Mouse (Mus musculus): ENCODE measurements around the gene Gpr143. TPM values are rescaled to one million over a fixed set of nuclear protein-coding genes. Genes with fewer than 3 reads are reported as not detected.
"Not testable (repeated sequence)": the region's sequence is repeated elsewhere in the genome, so short reads cannot be mapped to it uniquely, and the experiment has no call there.

Gene Gpr143
- polyA plus RNA-seq, 1 experiment from 2014 or later = 0.22 TPM

- peak overlapping the region; percentile 54 for H3K9ac ChIP-seq (replicated peaks)
- 14% methylated on average over 38 of the region's 48 CpGs for WGBS
- H3K27me3 ChIP-seq = peaks cover 42% of the 10 kb centered on the region
- peak overlapping the region; percentile 59 for H3K4me3 ChIP-seq
- no peaks in the 10 kb centered on the region for H3K4me1 ChIP-seq
- no peaks in the 10 kb centered on the region for H3K36me3 ChIP-seq
- ATAC-seq (ENCODE audit: low FRiP score, low read depth) = peak; percentile 94
- H3K27ac ChIP-seq (replicated peaks) = no peak overlapping the region
- H3K4me2 ChIP-seq (replicated peaks) = peak overlapping the region; percentile 62
- no peaks in the 10 kb centered on the region for H3K9me3 ChIP-seq
Observed at GRCm38 (mm10) chrX:152769600-152770157, 12.0 kb upstream of the Gpr143 start.

- Histone ChIP-seq H3K27me3 (peaks cover 19% of the 10 kb centered on the region; the same call in 1 of the 2 replicates), H3K4me3 (no peak overlapping the region), H3K9ac (replicated peaks) (no peak overlapping the region), H3K27ac (replicated peaks) (no peak overlapping the region), H3K36me3 (no peaks in the 10 kb centered on the region), H3K9me3 (no peaks in the 10 kb centered on the region), H3K4me1 (no peaks in the 10 kb centered on the region), H3K4me2 (replicated peaks) (no peak overlapping the region)
- ATAC-seq (ENCODE audit: low FRiP score, low read depth) = no peak
- WGBS = 80% methylated on average over 1 of the region's 1 CpGs
Observed at GRCm38 (mm10) chrX:152788129-152788528, 6.4 kb downstream of the Gpr143 start.

- WGBS = 80% methylated on average over 2 of the region's 2 CpGs
- H3K4me1 ChIP-seq = no peaks in the 10 kb centered on the region
- no peak overlapping the region for H3K4me2 ChIP-seq (replicated peaks)
- H3K9ac ChIP-seq (replicated peaks) = no peak overlapping the region
- peaks cover 18% of the 10 kb centered on the region; the same call in 1 of the 2 replicates for H3K27me3 ChIP-seq
- H3K4me3 ChIP-seq = no peak overlapping the region
- H3K27ac ChIP-seq (replicated peaks) = no peak overlapping the region
- no peaks in the 10 kb centered on the region for H3K9me3 ChIP-seq
- ATAC-seq (ENCODE audit: low FRiP score, low read depth) = no peak
- no peaks in the 10 kb centered on the region for H3K36me3 ChIP-seq
Observed at GRCm38 (mm10) chrX:152788611-152789010, 6.9 kb downstream of the Gpr143 start.

GRCm38 (mm10) chrX:152805317-152805716, 23.6 kb downstream of the Gpr143 start:
- no peak overlapping the region for H3K4me3 ChIP-seq
- ATAC-seq (ENCODE audit: low FRiP score, low read depth) = no peak
- H3K36me3 ChIP-seq = no peaks in the 10 kb centered on the region
- no peak overlapping the region for H3K9ac ChIP-seq (replicated peaks)
- no peaks in the 10 kb centered on the region for H3K9me3 ChIP-seq
- no peaks in the 10 kb centered on the region for H3K4me1 ChIP-seq
- peaks cover 17% of the 10 kb centered on the region for H3K27me3 ChIP-seq
- no peak overlapping the region for H3K4me2 ChIP-seq (replicated peaks)
- no peak overlapping the region for H3K27ac ChIP-seq (replicated peaks)

GRCm38 (mm10) chrX:152813339-152813738, 31.6 kb downstream of the Gpr143 start:
- ATAC-seq (ENCODE audit: low FRiP score, low read depth) = no peak
- Histone ChIP-seq H3K9ac (replicated peaks) (no peak overlapping the region), H3K4me2 (replicated peaks) (no peak overlapping the region), H3K27me3 (peaks cover 5% of the 10 kb centered on the region; the same call in 1 of the 2 replicates), H3K9me3 (no peaks in the 10 kb centered on the region), H3K36me3 (no peaks in the 10 kb centered on the region), H3K4me3 (no peak overlapping the region), H3K27ac (replicated peaks) (no peak overlapping the region), H3K4me1 (no peaks in the 10 kb centered on the region)
- WGBS = 77% methylated on average over 3 of the region's 3 CpGs

GRCm38 (mm10) chrX:152818996-152819395, 37.3 kb downstream of the Gpr143 start:
- Histone ChIP-seq H3K4me3 (no peak overlapping the region), H3K4me2 (replicated peaks) (no peak overlapping the region), H3K27me3 (peaks cover 10% of the 10 kb centered on the region; the same call in 1 of the 2 replicates), H3K9me3 (no peaks in the 10 kb centered on the region), H3K4me1 (no peaks in the 10 kb centered on the region), H3K36me3 (no peaks in the 10 kb centered on the region), H3K27ac (replicated peaks) (no peak overlapping the region), H3K9ac (replicated peaks) (no peak overlapping the region)
- ATAC-seq (ENCODE audit: low FRiP score, low read depth) = no peak

GRCm38 (mm10) chrX:152831003-152831550, 49.4 kb downstream of the Gpr143 start:
- not testable (repeated sequence) for H3K27me3 ChIP-seq; H3K9me3 ChIP-seq; ATAC-seq (ENCODE audit: low FRiP score, low read depth); H3K27ac ChIP-seq (replicated peaks); H3K9ac ChIP-seq (replicated peaks); H3K4me1 ChIP-seq; H3K4me3 ChIP-seq; H3K4me2 ChIP-seq (replicated peaks); H3K36me3 ChIP-seq
- WGBS = no CpG with 5 or more reads among the region's 1 CpGs

GRCm38 (mm10) chrX:152834940-152835339, 53.2 kb downstream of the Gpr143 start:
- H3K4me2 ChIP-seq (replicated peaks); H3K36me3 ChIP-seq; H3K9ac ChIP-seq (replicated peaks); ATAC-seq (ENCODE audit: low FRiP score, low read depth); H3K9me3 ChIP-seq; H3K4me1 ChIP-seq; H3K27me3 ChIP-seq; H3K27ac ChIP-seq (replicated peaks); H3K4me3 ChIP-seq: not testable (repeated sequence)
- WGBS = 25% methylated on average over 5 of the region's 5 CpGs

GRCm38 (mm10) chrX:152855076-152855772, 73.5 kb downstream of the Gpr143 start:
- 89% methylated on average over 3 of the region's 3 CpGs for WGBS
- no peak for ATAC-seq (ENCODE audit: low FRiP score, low read depth)
- H3K9ac ChIP-seq (replicated peaks) = no peak overlapping the region

More at GRCm38 (mm10) chrX:152855076-152855772, 73.5 kb downstream of the Gpr143 start:
- Histone ChIP-seq H3K27ac (replicated peaks) (no peak overlapping the region), H3K9me3 (peaks cover 5% of the 10 kb centered on the region; the same call in 1 of the 2 replicates), H3K4me2 (replicated peaks) (no peak overlapping the region), H3K27me3 (no peaks in the 10 kb centered on the region), H3K36me3 (no peaks in the 10 kb centered on the region), H3K4me1 (no peaks in the 10 kb centered on the region), H3K4me3 (no peak overlapping the region)

Other genes with a start within 250 kb of the Gpr143 start
- gene Cldn34a, start 218.6 kb upstream of the Gpr143 start, polyA plus RNA-seq (2016; fragmentation: Nextera tagmentation; extraction: Ambion mirVana) = not detected in 2 replicates
- gene Shroom2, start 12.5 kb upstream of the Gpr143 start, polyA plus RNA-seq (2016; fragmentation: Nextera tagmentation; extraction: Ambion mirVana) = 13.1 and 14.6 TPM in 2 replicates
- 4.0 and 5.0 TPM in 2 replicates for gene Usp51, start 224.5 kb downstream of the Gpr143 start, polyA plus RNA-seq (2016; fragmentation: Nextera tagmentation; extraction: Ambion mirVana)